20 mouse cellular contexts compared by ENCODE assay signal in genomic region chr4:118054615-118055014, GRCm38 (mm10).
DNase-seq lines count a peak whose midpoint lies in the region; ATAC-seq and TF ChIP-seq lines count a peak whose summit lies in the region.
"Had no signal": no experiment of that assay in that cellular context is flagged by ENCODE, and none has a peak within 500 bp of the region (broad histone marks: within the 10 kb centered on the region; RNA-seq: fewer than 3 reads in every experiment).

No protein-coding gene starts in this region.

- in situ Hi-C loops in ES-E14 (cut with MboI; ENCODE audit: low sequenced_read_pairs in 2 of 2, unreplicated experiment in 2 of 2), result no loop called here

- H3K4me1 ChIP-seq in E14TG2a.4 (replicated peaks; ENCODE audit: low read depth, low read length), result peaks cover 70% of the 10 kb centered on the region
- peaks cover 8 to 19% of the 10 kb centered on the region in 2 experiments; a peak in 3 of 4 replicates for H3K4me1 ChIP-seq in ES-E14 (ENCODE audit: control insufficient read depth in 2 of 2, insufficient read depth in 2 of 2, low read length in 2 of 2, poor library complexity in 1 of 2)
- H3K4me1 ChIP-seq in embryonic facial prominence, embryonic 14.5 days (ENCODE audit: control insufficient read depth, insufficient read depth, low read length), result peaks cover 30% of the 10 kb centered on the region
- peaks cover 48% of the 10 kb centered on the region for H3K4me1 ChIP-seq in limb, embryonic 14.5 days (ENCODE audit: control insufficient read depth, insufficient read depth, low read length)
- peaks cover 14% of the 10 kb centered on the region for H3K4me1 ChIP-seq in hindbrain, embryonic 13.5 days (replicated peaks)
- H3K4me1 ChIP-seq: forebrain, embryonic 15.5 days had no signal

- ATAC-seq in embryonic facial prominence, embryonic 14.5 days (ENCODE audit: low read depth), result peak; percentile 42; the same call in 1 of the 2 replicates
- peak; percentile 66 for ATAC-seq in limb, embryonic 14.5 days (ENCODE audit: low FRiP score, low read depth)
- no peak for ATAC-seq in hindbrain, embryonic 13.5 days (ENCODE audit: low FRiP score)
- ATAC-seq: forebrain, embryonic 15.5 days had no signal

- H3K9me3 ChIP-seq in E14TG2a.4 (ENCODE audit: low read length) (peaks cover 6% of the 10 kb centered on the region), ES-E14 (ENCODE audit: control insufficient read depth, insufficient read depth, low read depth, low read length) (no peaks in the 10 kb centered on the region)
- H3K9me3 ChIP-seq in embryonic facial prominence, embryonic 14.5 days (ENCODE audit: control insufficient read depth, low read length), result no peaks in the 10 kb centered on the region
- H3K9me3 ChIP-seq in limb, embryonic 14.5 days (ENCODE audit: control insufficient read depth, low read length), result no peaks in the 10 kb centered on the region
- no peaks in the 10 kb centered on the region for H3K9me3 ChIP-seq in hindbrain, embryonic 13.5 days
- H3K9me3 ChIP-seq: forebrain, embryonic 15.5 days; hindbrain, embryonic 12.5 days had no signal

- no peak for DNase-seq in ES-E14 (ENCODE audit: low read depth, low spot score)
- DNase-seq in embryonic facial prominence, embryonic 14.5 days (ENCODE audit: low spot score), result peak; percentile 88
- DNase-seq in limb, embryonic 14.5 days (ENCODE audit: low spot score), result peak; percentile 78
- DNase-seq in thymus, postnatal 14 days, result no peak
- no peak for DNase-seq in adrenal gland, postnatal 25 days
- DNase-seq: cerebellum, adult 11 months; cerebellum, adult 9-11 months; gastrocnemius, postnatal 10 days; heart, adult 11 months; kidney, postnatal 36 days; liver, postnatal 0 days; midbrain, embryonic 14.5 days; spleen, adult 18-20 months; thymus, adult 18-20 months; thymus, postnatal 4 days had no signal

- H3K4me3 ChIP-seq in E14TG2a.4 (replicated peaks; ENCODE audit: low read length) (peak overlapping the region; percentile 68), ES-E14 (ENCODE audit: insufficient read depth in 1 of 2, low read depth in 1 of 2, low read length in 2 of 2, poor library complexity in 1 of 2, severe bottlenecking in 1 of 2) (peak overlapping the region in 1 of 2 experiments; percentile 28; a peak in 2 of 4 replicates)
- H3K4me3 ChIP-seq in embryonic facial prominence, embryonic 14.5 days (ENCODE audit: low read depth, low read length), result no peak overlapping the region
- H3K4me3 ChIP-seq in limb, embryonic 14.5 days (replicated peaks; ENCODE audit: low read length), result no peak overlapping the region; the same call in 1 of the 2 replicates
- no peak overlapping the region for H3K4me3 ChIP-seq in hindbrain, embryonic 13.5 days
- H3K4me3 ChIP-seq: forebrain, embryonic 15.5 days; hindbrain, embryonic 12.5 days had no signal

- peak overlapping the region; percentile 11 for H3K4me2 ChIP-seq in embryonic facial prominence, embryonic 14.5 days (ENCODE audit: low read depth, low read length)
- H3K4me2 ChIP-seq in limb, embryonic 14.5 days (replicated peaks; ENCODE audit: low read depth, low read length, severe bottlenecking), result peak overlapping the region; percentile 28; the same call in 1 of the 2 replicates
- no peak overlapping the region for H3K4me2 ChIP-seq in hindbrain, embryonic 13.5 days
- H3K4me2 ChIP-seq: forebrain, embryonic 15.5 days; heart, embryonic 11.5 days; hindbrain, embryonic 12.5 days had no signal

- peaks cover 8% of the 10 kb centered on the region; the same call in 1 of the 2 replicates for H3K36me3 ChIP-seq in E14TG2a.4 (ENCODE audit: insufficient read depth, low read length)
- H3K36me3 ChIP-seq in ES-E14 (ENCODE audit: control insufficient read depth, insufficient read depth, low read length, poor library complexity, severe bottlenecking), result peaks cover 2% of the 10 kb centered on the region; the same call in 1 of the 2 replicates
- H3K36me3 ChIP-seq in embryonic facial prominence, embryonic 14.5 days (ENCODE audit: control insufficient read depth, insufficient read depth, low read length), result no peaks in the 10 kb centered on the region
- 0 out of 2 replicates have a peak, but pooled peaks cover 4% of the 10 kb centered on the region for H3K36me3 ChIP-seq in limb, embryonic 14.5 days (ENCODE audit: control insufficient read depth, insufficient read depth, low read length)
- H3K36me3 ChIP-seq in hindbrain, embryonic 13.5 days, result no peaks in the 10 kb centered on the region
- H3K36me3 ChIP-seq: forebrain, embryonic 15.5 days; hindbrain, embryonic 12.5 days had no signal

- 38% methylated on average over 8 of the region's 8 CpGs for WGBS in embryonic facial prominence, embryonic 14.5 days
- WGBS in limb, embryonic 14.5 days, result 31% methylated on average over 8 of the region's 8 CpGs
- 79% methylated on average over 8 of the region's 8 CpGs for WGBS in hindbrain, embryonic 13.5 days

- H3K27ac ChIP-seq in ES-E14 (ENCODE audit: insufficient read depth, low read depth, low read length, poor library complexity, severe bottlenecking), result 0 out of 2 replicates have a peak overlapping the region, but pooled peaks have one; percentile 4
- H3K27ac ChIP-seq in embryonic facial prominence, embryonic 14.5 days (replicated peaks; ENCODE audit: low read depth, low read length), result no peak overlapping the region; the same call in 1 of the 2 replicates
- no peak overlapping the region for H3K27ac ChIP-seq in limb, embryonic 14.5 days (replicated peaks; ENCODE audit: low read depth, low read length)
- no peak overlapping the region for H3K27ac ChIP-seq in hindbrain, embryonic 13.5 days
- H3K27ac ChIP-seq: forebrain, embryonic 15.5 days; hindbrain, embryonic 12.5 days had no signal

- no peak for TF ChIP-seq CTCF in E14TG2a.4 (conservative IDR thresholded peaks at IDR 0.05; ENCODE audit: low read length)

- H3K27me3 ChIP-seq in E14TG2a.4 (ENCODE audit: insufficient read depth, low read length), result no peaks in the 10 kb centered on the region
- no peaks in the 10 kb centered on the region for H3K27me3 ChIP-seq in embryonic facial prominence, embryonic 14.5 days (replicated peaks; ENCODE audit: control insufficient read depth, insufficient read depth, low read length)
- H3K27me3 ChIP-seq in limb, embryonic 14.5 days (ENCODE audit: control insufficient read depth, insufficient read depth, low read length), result no peaks in the 10 kb centered on the region
- H3K27me3 ChIP-seq in hindbrain, embryonic 13.5 days, result no peaks in the 10 kb centered on the region
- H3K27me3 ChIP-seq: forebrain, embryonic 15.5 days; hindbrain, embryonic 12.5 days had no signal

- H3K9ac ChIP-seq in ES-E14 (ENCODE audit: insufficient read depth, low read depth, low read length, poor library complexity, severe bottlenecking), result peak overlapping the region; percentile 11; the same call in 1 of the 2 replicates
- H3K9ac ChIP-seq in embryonic facial prominence, embryonic 14.5 days (ENCODE audit: low read depth, low read length), result 0 out of 2 replicates have a peak overlapping the region, but pooled peaks have one; percentile 3
- H3K9ac ChIP-seq in limb, embryonic 14.5 days (ENCODE audit: low read depth, low read length, severe bottlenecking), result no peak overlapping the region
- H3K9ac ChIP-seq in hindbrain, embryonic 13.5 days, result no peak overlapping the region
- H3K9ac ChIP-seq: forebrain, embryonic 15.5 days; hindbrain, embryonic 12.5 days; liver, postnatal 0 days had no signal

- no peak for TF ChIP-seq POLR2A in limb, embryonic 14.5 days (IDR thresholded peaks at IDR 0.05; ENCODE audit: borderline replicate concordance, extremely low read depth, insufficient read depth, insufficient read length)

TF ChIP-seq in ES-E14, 5 proteins besides CTCF, POLR2A, EP300 and RAD21:
- TF ChIP-seq ZNF384 (IDR thresholded peaks at IDR 0.05; ENCODE audit: low read depth, low read length), result no peak
- TF ChIP-seq ZC3H11A (IDR thresholded peaks at IDR 0.05; ENCODE audit: borderline replicate concordance, low read depth, low read length), result no peak
- TF ChIP-seq CHD2 (IDR thresholded peaks at IDR 0.05; ENCODE audit: low read depth, low read length), result no peak
- no peak for TF ChIP-seq MAFK (IDR thresholded peaks at IDR 0.05; ENCODE audit: insufficient read depth, low read depth, low read length)
- no peak for TF ChIP-seq HCFC1 (IDR thresholded peaks at IDR 0.05; ENCODE audit: borderline replicate concordance, insufficient read depth, low read length)
TF ChIP-seq in ES-E14: peak in this region for 0.

Comparison
In these comparisons a context has a peak if more than half of its experiments do, and no peak if none do; other contexts are left out.
1. DNase-seq: peak in embryonic facial prominence, embryonic 14.5 days (single experiment) and limb, embryonic 14.5 days (single experiment); none in ES-E14 (single experiment), thymus, postnatal 14 days (single experiment) and adrenal gland, postnatal 25 days (single experiment).
2. H3K9ac ChIP-seq: peak in ES-E14 (single experiment) and embryonic facial prominence, embryonic 14.5 days (single experiment); none in limb, embryonic 14.5 days (single experiment) and hindbrain, embryonic 13.5 days (single experiment).